Mouse (Mus musculus) neural tube, embryonic 15.5 days (tissue): ENCODE data around the gene Rai14. TPM values are rescaled to one million over a fixed set of nuclear protein-coding genes. Genes with fewer than 3 reads are reported as not detected.

Experiments used
- ATAC-seq: fragments of 200-750 bp; cut with Nextera tagmentation; 2 replicates; pipeline ENCODE4 v1.8.0; 2017; ENCODE audit warnings: mild to moderate bottlenecking, moderate TSS enrichment, moderate library complexity; ENCODE audit not compliant: low FRiP score
- H3K27ac ChIP-seq: fragments of 300-500 bp; sonication (generic); replicated peaks from 2 replicates; pipeline ENCODE4 v1.5.1; 2015; ENCODE audit warnings: mild to moderate bottlenecking, inconsistent platforms
- H3K27me3 ChIP-seq: fragments of 300-500 bp; sonication (generic); replicated peaks from 2 replicates; pipeline ENCODE4 v1.6.1; 2015; ENCODE audit warnings: inconsistent platforms
- H3K36me3 ChIP-seq: fragments of 300-500 bp; sonication (generic); 2 replicates; pipeline ENCODE4 v1.6.1; 2015; ENCODE audit warnings: inconsistent platforms
- H3K4me1 ChIP-seq: fragments of 300-500 bp; sonication (generic); 2 replicates; pipeline ENCODE4 v1.6.1; 2015; ENCODE audit warnings: inconsistent platforms
- H3K4me2 ChIP-seq: fragments of 300-500 bp; sonication (generic); 2 replicates; pipeline ENCODE4 v1.6.1; 2015; ENCODE audit warnings: inconsistent platforms, mild to moderate bottlenecking, moderate library complexity
- H3K4me3 ChIP-seq: fragments of 300-500 bp; sonication (generic); replicated peaks from 2 replicates; pipeline ENCODE4 v1.5.1; 2015; ENCODE audit warnings: mild to moderate bottlenecking, inconsistent platforms
- H3K9ac ChIP-seq: fragments of 300-500 bp; sonication (generic); replicated peaks from 2 replicates; pipeline ENCODE4 v1.6.1; 2015; ENCODE audit warnings: mild to moderate bottlenecking, inconsistent platforms
- H3K9me3 ChIP-seq: fragments of 300-500 bp; sonication (generic); replicated peaks from 2 replicates; pipeline ENCODE4 v1.6.1; 2016; ENCODE audit warnings: inconsistent platforms
- WGBS: fragments of 180-500 bp; shearing (Covaris S2); methylation state at CpG from one replicate; pipeline ENCODE4 v1.1.7; 2015; ENCODE audit warnings: mixed read lengths; 5-methylcytosine and 5-hydroxymethylcytosine counted together
- polyA plus RNA-seq: library from polyadenylated mRNA; unstranded; fragments of >200 nt; fragmentation: Nextera tagmentation; extraction: Ambion mirVana; gene quantifications from 2 replicates; pipeline ENCODE4 v1.2.1, GENCODE M21; 2015

Rai14 gene
- polyA plus RNA-seq, 1 experiment from 2014 or later: 10.2 TPM

GRCm38 (mm10) chr15:10628131-10628979 lies 86.1 kb downstream of the Rai14 start:
- no peaks in the 10 kb centered on the region for H3K36me3 ChIP-seq
- H3K9me3 ChIP-seq: no peaks in the 10 kb centered on the region
- no peaks in the 10 kb centered on the region for H3K27me3 ChIP-seq
- no peak for ATAC-seq
- H3K9ac ChIP-seq: no peak overlapping the region
- H3K4me1 ChIP-seq: 0 out of 2 replicates have a peak, but pooled peaks cover 5% of the 10 kb centered on the region
- H3K4me3 ChIP-seq: no peak overlapping the region
- H3K4me2 ChIP-seq: no peak overlapping the region
- WGBS: 88% methylated on average over 16 of the region's 16 CpGs
- H3K27ac ChIP-seq: no peak overlapping the region

- 23% methylated on average over 10 of the region's 10 CpGs for WGBS
- H3K27ac ChIP-seq: no peak overlapping the region
- no peaks in the 10 kb centered on the region for H3K27me3 ChIP-seq
- ATAC-seq: no peak
- H3K4me1 ChIP-seq: 0 out of 2 replicates have a peak, but pooled peaks cover 5% of the 10 kb centered on the region
- H3K9ac ChIP-seq: no peak overlapping the region
- H3K36me3 ChIP-seq: no peaks in the 10 kb centered on the region
- H3K9me3 ChIP-seq: no peaks in the 10 kb centered on the region
- no peak overlapping the region for H3K4me2 ChIP-seq
- H3K4me3 ChIP-seq: no peak overlapping the region
These were observed 90.7 kb downstream of the Rai14 start for GRCm38 (mm10) chr15:10623571-10624227.

- 95% methylated on average over 8 of the region's 8 CpGs for WGBS
- Histone ChIP-seq H3K9me3 (no peaks in the 10 kb centered on the region), H3K36me3 (no peaks in the 10 kb centered on the region), H3K4me3 (no peak overlapping the region), H3K27me3 (no peaks in the 10 kb centered on the region), H3K27ac (no peak overlapping the region), H3K4me2 (no peak overlapping the region), H3K9ac (no peak overlapping the region), H3K4me1 (0 out of 2 replicates have a peak, but pooled peaks cover 5% of the 10 kb centered on the region)
- ATAC-seq: no peak
These were observed 93.2 kb downstream of the Rai14 start for GRCm38 (mm10) chr15:10621194-10621593.

- Histone ChIP-seq H3K27me3 (no peaks in the 10 kb centered on the region), H3K4me2 (no peak overlapping the region), H3K36me3 (no peaks in the 10 kb centered on the region), H3K4me3 (no peak overlapping the region), H3K27ac (no peak overlapping the region), H3K9ac (no peak overlapping the region), H3K9me3 (no peaks in the 10 kb centered on the region), H3K4me1 (peaks cover 8% of the 10 kb centered on the region; the same call in 1 of the 2 replicates)
- 98% methylated on average over 3 of the region's 3 CpGs for WGBS
- ATAC-seq: no peak
These were observed 94.7 kb downstream of the Rai14 start for GRCm38 (mm10) chr15:10619678-10620077.

GRCm38 (mm10) chr15:10618276-10618675 lies 96.1 kb downstream of the Rai14 start:
- Histone ChIP-seq H3K27me3 (no peaks in the 10 kb centered on the region), H3K9me3 (no peaks in the 10 kb centered on the region), H3K36me3 (no peaks in the 10 kb centered on the region), H3K9ac (no peak overlapping the region), H3K4me3 (no peak overlapping the region), H3K27ac (no peak overlapping the region), H3K4me2 (no peak overlapping the region), H3K4me1 (peaks cover 3% of the 10 kb centered on the region; the same call in 1 of the 2 replicates)
- WGBS: 94% methylated on average over 2 of the region's 2 CpGs
- ATAC-seq: no peak

GRCm38 (mm10) chr15:10616001-10616400 lies 98.4 kb downstream of the Rai14 start:
- WGBS: 75% methylated on average over 6 of the region's 6 CpGs
- H3K27me3 ChIP-seq: no peaks in the 10 kb centered on the region
- H3K9ac ChIP-seq: no peak overlapping the region
- no peaks in the 10 kb centered on the region for H3K36me3 ChIP-seq
- H3K4me3 ChIP-seq: no peak overlapping the region
- H3K4me2 ChIP-seq: no peak overlapping the region
- no peak for ATAC-seq
- no peak overlapping the region for H3K27ac ChIP-seq
- H3K9me3 ChIP-seq: no peaks in the 10 kb centered on the region
- peaks cover 3% of the 10 kb centered on the region; the same call in 1 of the 2 replicates for H3K4me1 ChIP-seq

- H3K36me3 ChIP-seq: no peaks in the 10 kb centered on the region
- H3K9ac ChIP-seq: no peak overlapping the region
- no peak overlapping the region for H3K4me3 ChIP-seq
- no peak overlapping the region for H3K4me2 ChIP-seq
- WGBS: 24% methylated on average over 9 of the region's 9 CpGs
- H3K9me3 ChIP-seq: no peaks in the 10 kb centered on the region
- H3K4me1 ChIP-seq: peaks cover 2% of the 10 kb centered on the region
- ATAC-seq: no peak
- H3K27me3 ChIP-seq: no peaks in the 10 kb centered on the region
- no peak overlapping the region for H3K27ac ChIP-seq
These were observed 103.4 kb downstream of the Rai14 start for GRCm38 (mm10) chr15:10611040-10611439.

GRCm38 (mm10) chr15:10609107-10609506 lies 105.3 kb downstream of the Rai14 start:
- Histone ChIP-seq H3K4me3 (no peak overlapping the region), H3K27me3 (no peaks in the 10 kb centered on the region), H3K9me3 (no peaks in the 10 kb centered on the region), H3K27ac (no peak overlapping the region), H3K9ac (no peak overlapping the region), H3K36me3 (peaks cover 7% of the 10 kb centered on the region; the same call in 1 of the 2 replicates), H3K4me2 (no peak overlapping the region), H3K4me1 (no peaks in the 10 kb centered on the region; the same call in 1 of the 2 replicates)
- 90% methylated on average over 4 of the region's 4 CpGs for WGBS
- no peak for ATAC-seq

GRCm38 (mm10) chr15:10608508-10609098 lies 105.8 kb downstream of the Rai14 start:
- no peak for ATAC-seq
- Histone ChIP-seq H3K27me3 (no peaks in the 10 kb centered on the region), H3K4me2 (no peak overlapping the region), H3K27ac (no peak overlapping the region), H3K9ac (no peak overlapping the region), H3K9me3 (no peaks in the 10 kb centered on the region), H3K4me1 (no peaks in the 10 kb centered on the region; the same call in 1 of the 2 replicates), H3K4me3 (no peak overlapping the region), H3K36me3 (peaks cover 7% of the 10 kb centered on the region; the same call in 1 of the 2 replicates)
- 49% methylated on average over 6 of the region's 6 CpGs for WGBS

GRCm38 (mm10) chr15:10599413-10599812 lies 115.0 kb downstream of the Rai14 start:
- Histone ChIP-seq H3K27ac (no peak overlapping the region), H3K9ac (no peak overlapping the region), H3K4me1 (0 out of 2 replicates have a peak, but pooled peaks cover 4% of the 10 kb centered on the region), H3K4me3 (no peak overlapping the region), H3K9me3 (no peaks in the 10 kb centered on the region), H3K27me3 (no peaks in the 10 kb centered on the region), H3K36me3 (no peaks in the 10 kb centered on the region), H3K4me2 (no peak overlapping the region)
- no peak for ATAC-seq
- 63% methylated on average over 7 of the region's 7 CpGs for WGBS

GRCm38 (mm10) chr15:10598259-10599225 lies 115.9 kb downstream of the Rai14 start:
- H3K9ac ChIP-seq: no peak overlapping the region
- WGBS: 58% methylated on average over 16 of the region's 16 CpGs
- no peak overlapping the region for H3K4me2 ChIP-seq
- 0 out of 2 replicates have a peak, but pooled peaks cover 4% of the 10 kb centered on the region for H3K4me1 ChIP-seq
- ATAC-seq: no peak
- H3K27me3 ChIP-seq: no peaks in the 10 kb centered on the region
- no peak overlapping the region for H3K4me3 ChIP-seq
- H3K36me3 ChIP-seq: no peaks in the 10 kb centered on the region
- no peaks in the 10 kb centered on the region for H3K9me3 ChIP-seq
- no peak overlapping the region for H3K27ac ChIP-seq
